Mouse (Mus musculus): Measurements from ENCODE around the gene Eea1.
"Not testable (repeated sequence)": the region's sequence is repeated elsewhere in the genome, so short reads cannot be mapped to it uniquely, and the experiment has no call there.

DNA sequence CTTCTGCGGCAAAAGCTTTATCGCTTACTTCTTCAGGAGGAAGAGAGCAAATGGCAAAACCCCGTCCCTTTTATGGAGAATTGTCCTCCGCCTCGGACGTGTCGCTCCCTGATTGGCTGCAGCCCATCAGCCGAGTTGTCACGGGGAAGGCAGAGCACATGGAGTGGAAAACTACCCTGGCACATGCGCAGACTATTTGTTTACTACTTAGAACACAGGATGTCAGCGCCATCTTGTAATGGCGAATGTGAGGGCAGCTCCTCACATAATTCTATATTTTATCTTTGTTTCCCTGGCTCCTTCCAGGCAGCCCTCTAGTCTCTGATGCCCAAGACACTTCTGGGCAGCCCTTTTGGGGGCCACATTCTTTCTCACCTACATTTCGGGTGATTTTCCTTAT lies 6.8 kb upstream of the Eea1 start:
- TF ChIP-seq CTCF (IDR thresholded peaks at IDR 0.05; ENCODE audit: extremely low read depth, insufficient read length, insufficient replicate concordance, low read depth, low read length); POLR2A (IDR thresholded peaks at IDR 0.05; ENCODE audit: low read depth, low read length): not testable (repeated sequence)

Measured in small intestine, adult 2 months (tissue).